Mouse (Mus musculus): ENCODE measurements around the gene Hoxa6. TPM values are rescaled to one million over a fixed set of nuclear protein-coding genes. Genes with fewer than 3 reads are reported as not detected.

The Hoxa6 gene
- total and polyA plus RNA-seq, 2 experiments, result not detected

- Histone ChIP-seq H3K27me3 (ENCODE audit: control insufficient read depth, insufficient read depth, low read length) (peaks cover 25% of the 10 kb centered on the region; the same call in 1 of the 2 replicates), H3K27ac (replicated peaks; ENCODE audit: insufficient read depth, low read depth, low read length) (peak overlapping the region; percentile 47), H3K4me1 (ENCODE audit: control insufficient read depth, insufficient read depth, low read length) (no peaks in the 10 kb centered on the region), H3K9ac (ENCODE audit: low read depth, low read length) (peak overlapping the region; percentile 61), H3K79me2 (ENCODE audit: control insufficient read depth, insufficient read depth, low read length) (no peaks in the 10 kb centered on the region), H3K4me3 (ENCODE audit: insufficient read depth, low read depth, low read length) (peak overlapping the region; percentile 69), H3K36me3 (ENCODE audit: control insufficient read depth, insufficient read depth, low read length) (no peaks in the 10 kb centered on the region)
- DNase-seq (ENCODE audit: extremely low read depth, low read depth, low spot score), result no peak
- TF ChIP-seq CTCF (IDR thresholded peaks at IDR 0.05; ENCODE audit: low read depth, low read length) (no peak), POLR2A (IDR thresholded peaks at IDR 0.05; ENCODE audit: extremely low read depth, insufficient read depth, low read length) (no peak)
- 7% methylated on average over 12 of the region's 12 CpGs for WGBS
Measured at GRCm38 (mm10) chr6:52159164-52159761, 49.3 kb downstream of the Hoxa6 start.

- Histone ChIP-seq H3K4me1 (ENCODE audit: control insufficient read depth, insufficient read depth, low read length) (no peaks in the 10 kb centered on the region), H3K36me3 (ENCODE audit: control insufficient read depth, insufficient read depth, low read length) (no peaks in the 10 kb centered on the region), H3K4me3 (ENCODE audit: insufficient read depth, low read depth, low read length) (peak within 1 kb of the TSS; percentile 69), H3K27me3 (ENCODE audit: control insufficient read depth, insufficient read depth, low read length) (peaks cover 21% of the 10 kb centered on the region; the same call in 1 of the 2 replicates), H3K9ac (ENCODE audit: low read depth, low read length) (peak within 1 kb of the TSS; percentile 61), H3K27ac (replicated peaks; ENCODE audit: insufficient read depth, low read depth, low read length) (peak within 1 kb of the TSS; percentile 47), H3K79me2 (ENCODE audit: control insufficient read depth, insufficient read depth, low read length) (no peaks in the 10 kb centered on the region)
- no peak for TF ChIP-seq CTCF (IDR thresholded peaks at IDR 0.05; ENCODE audit: low read depth, low read length)
- TF ChIP-seq POLR2A (IDR thresholded peaks at IDR 0.05; ENCODE audit: extremely low read depth, insufficient read depth, low read length), result 0 out of 2 replicates have a peak, but pooled peaks have one; percentile 29
- WGBS, result 2% methylated on average over 55 of the region's 55 CpGs
- no peak for DNase-seq (ENCODE audit: extremely low read depth, low read depth, low spot score)
Measured at GRCm38 (mm10) chr6:52158276-52159051, 50.1 kb downstream of the Hoxa6 start, which contains the start of gene Hoxa1. TSS of gene Hoxa1 (minus strand) at chr6:52158317.

DNA sequence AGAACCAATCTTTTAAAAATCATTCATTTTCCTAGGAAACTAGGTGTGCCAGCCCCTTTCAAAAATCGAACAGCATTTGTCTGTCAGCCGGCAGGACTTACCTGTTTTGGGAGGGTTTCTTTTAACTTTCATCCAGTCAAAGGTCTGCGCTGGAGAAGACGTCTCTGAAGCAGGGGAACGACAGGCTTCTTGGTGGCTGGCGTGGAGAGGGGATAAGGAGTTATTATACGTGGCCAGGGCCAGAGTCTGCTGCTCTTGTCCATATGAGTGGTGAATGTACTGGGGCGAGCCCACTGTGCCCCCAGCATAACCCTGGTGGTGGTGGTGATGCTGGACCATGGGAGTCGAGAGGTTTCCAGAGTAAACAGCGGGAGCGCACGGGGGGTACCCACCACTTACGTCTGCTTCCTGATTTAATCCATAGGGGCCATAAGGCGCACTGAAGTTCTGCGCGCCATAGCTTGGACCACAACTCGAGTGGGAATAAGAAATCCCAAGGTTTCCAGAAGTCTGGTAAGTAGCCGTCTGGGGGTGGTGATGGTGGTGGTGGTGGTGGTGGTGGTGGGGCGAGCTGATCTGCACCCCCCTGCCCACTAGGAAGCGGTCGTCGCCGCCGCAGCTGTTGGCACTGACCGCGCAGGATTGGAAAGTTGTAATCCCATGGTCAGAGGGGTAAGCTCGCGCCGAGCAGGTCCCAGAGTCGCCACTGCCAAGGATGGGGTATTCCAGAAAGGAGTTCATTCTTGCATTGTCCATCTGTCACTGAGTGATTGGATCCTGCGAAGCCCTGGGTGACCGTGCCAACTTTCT lies 50.9 kb downstream of the Hoxa6 start:
- Histone ChIP-seq H3K4me1 (ENCODE audit: control insufficient read depth, insufficient read depth, low read length) (no peaks in the 10 kb centered on the region), H3K4me3 (ENCODE audit: insufficient read depth, low read depth, low read length) (peak overlapping the region; percentile 69), H3K27ac (replicated peaks; ENCODE audit: insufficient read depth, low read depth, low read length) (no peak overlapping the region), H3K27me3 (ENCODE audit: control insufficient read depth, insufficient read depth, low read length) (peaks cover 18% of the 10 kb centered on the region; the same call in 1 of the 2 replicates), H3K36me3 (ENCODE audit: control insufficient read depth, insufficient read depth, low read length) (no peaks in the 10 kb centered on the region), H3K79me2 (ENCODE audit: control insufficient read depth, insufficient read depth, low read length) (no peaks in the 10 kb centered on the region), H3K9ac (ENCODE audit: low read depth, low read length) (peak overlapping the region; percentile 47)
- WGBS, result 7% methylated on average over 32 of the region's 32 CpGs
- no peak for TF ChIP-seq POLR2A (IDR thresholded peaks at IDR 0.05; ENCODE audit: extremely low read depth, insufficient read depth, low read length)
- TF ChIP-seq CTCF (IDR thresholded peaks at IDR 0.05; ENCODE audit: low read depth, low read length), result no peak
- DNase-seq (ENCODE audit: extremely low read depth, low read depth, low spot score), result no peak

- WGBS, result 14% methylated on average over 20 of the region's 20 CpGs
- Histone ChIP-seq H3K9ac (ENCODE audit: low read depth, low read length) (no peak overlapping the region), H3K4me3 (ENCODE audit: insufficient read depth, low read depth, low read length) (no peak overlapping the region), H3K27ac (replicated peaks; ENCODE audit: insufficient read depth, low read depth, low read length) (no peak overlapping the region), H3K36me3 (ENCODE audit: control insufficient read depth, insufficient read depth, low read length) (no peaks in the 10 kb centered on the region), H3K4me1 (ENCODE audit: control insufficient read depth, insufficient read depth, low read length) (no peaks in the 10 kb centered on the region), H3K79me2 (ENCODE audit: control insufficient read depth, insufficient read depth, low read length) (no peaks in the 10 kb centered on the region), H3K27me3 (ENCODE audit: control insufficient read depth, insufficient read depth, low read length) (peaks cover 18% of the 10 kb centered on the region; the same call in 1 of the 2 replicates)
- TF ChIP-seq CTCF (IDR thresholded peaks at IDR 0.05; ENCODE audit: low read depth, low read length) (no peak), POLR2A (IDR thresholded peaks at IDR 0.05; ENCODE audit: extremely low read depth, insufficient read depth, low read length) (no peak)
- DNase-seq (ENCODE audit: extremely low read depth, low read depth, low spot score), result no peak
Measured at GRCm38 (mm10) chr6:52156551-52157200, 51.8 kb downstream of the Hoxa6 start.

Other genes starting within 250 kb of the Hoxa6 start
- gene Skap2, start 196.2 kb downstream of the Hoxa6 start, total RNA-seq (2014; rRNA removed), result 12.8 and 15.6 TPM in 2 replicates
- 3.9 and 4.0 TPM in 2 replicates for gene Skap2, start 196.2 kb downstream of the Hoxa6 start, polyA plus RNA-seq (2012; rRNA removed)
- gene Hoxa1, start 50.4 kb downstream of the Hoxa6 start, total RNA-seq (2014; rRNA removed), result 0.13 TPM in 1 of 2 replicates, not detected in the other
- gene Hoxa1, start 50.4 kb downstream of the Hoxa6 start, polyA plus RNA-seq (2012; rRNA removed), result 0.10 and 0.18 TPM in 2 replicates
- 0.09 and 0.40 TPM in 2 replicates for gene Hoxa2, start 43.9 kb downstream of the Hoxa6 start, total RNA-seq (2014; rRNA removed)
- gene Hoxa2, start 43.9 kb downstream of the Hoxa6 start, polyA plus RNA-seq (2012; rRNA removed), result 0.27 and 0.34 TPM in 2 replicates
- gene 5730596B20Rik, start 31.2 kb downstream of the Hoxa6 start, total RNA-seq (2014; rRNA removed), result 0.09 TPM in 1 of 2 replicates, not detected in the other
- gene 5730596B20Rik, start 31.2 kb downstream of the Hoxa6 start, polyA plus RNA-seq (2012; rRNA removed), result 0.02 TPM in 2 replicates
- gene Hoxa4, start 17.0 kb downstream of the Hoxa6 start, total RNA-seq (2014; rRNA removed), result 0.28 TPM in 1 of 2 replicates, not detected in the other
- 0.23 and 0.39 TPM in 2 replicates for gene Hoxa4, start 17.0 kb downstream of the Hoxa6 start, polyA plus RNA-seq (2012; rRNA removed)
- gene Hoxa5, start 4.1 kb downstream of the Hoxa6 start, total RNA-seq (2014; rRNA removed), result 0.28 and 0.40 TPM in 2 replicates
- gene Hoxa5, start 4.1 kb downstream of the Hoxa6 start, polyA plus RNA-seq (2012; rRNA removed), result 0.10 and 0.16 TPM in 2 replicates
- 0.09 and 0.20 TPM in 2 replicates for gene Hoxa3, start 4.6 kb upstream of the Hoxa6 start, total RNA-seq (2014; rRNA removed)
- gene Hoxa3, start 4.6 kb upstream of the Hoxa6 start, polyA plus RNA-seq (2012; rRNA removed), result 0.20 and 0.42 TPM in 2 replicates
- gene Gm28308, start 4.6 kb upstream of the Hoxa6 start, total RNA-seq (2014; rRNA removed), result not detected in 2 replicates
- gene Gm28308, start 4.6 kb upstream of the Hoxa6 start, polyA plus RNA-seq (2012; rRNA removed), result not detected in 2 replicates
- 0.13 TPM in 1 of 2 replicates, not detected in the other for gene Hoxa7, start 13.1 kb upstream of the Hoxa6 start, total RNA-seq (2014; rRNA removed)
- 0.04 TPM in 1 of 2 replicates, not detected in the other for gene Hoxa7, start 13.1 kb upstream of the Hoxa6 start, polyA plus RNA-seq (2012; rRNA removed)
- not detected in 2 replicates for gene Hoxa9, start 22.4 kb upstream of the Hoxa6 start, total RNA-seq (2014; rRNA removed)
- 0.06 and 0.10 TPM in 2 replicates for gene Hoxa9, start 22.4 kb upstream of the Hoxa6 start, polyA plus RNA-seq (2012; rRNA removed)
- not detected in 2 replicates for gene Hoxa10, start 32.1 kb upstream of the Hoxa6 start, total RNA-seq (2014; rRNA removed)
- not detected in 2 replicates for gene Hoxa10, start 32.1 kb upstream of the Hoxa6 start, polyA plus RNA-seq (2012; rRNA removed)
- gene Hoxa11, start 37.1 kb upstream of the Hoxa6 start, total RNA-seq (2014; rRNA removed), result not detected in 2 replicates
- gene Hoxa11, start 37.1 kb upstream of the Hoxa6 start, polyA plus RNA-seq (2012; rRNA removed), result not detected in 2 replicates
- not detected in 2 replicates for gene Hoxa13, start 52.2 kb upstream of the Hoxa6 start, total RNA-seq (2014; rRNA removed)
- gene Hoxa13, start 52.2 kb upstream of the Hoxa6 start, polyA plus RNA-seq (2012; rRNA removed), result not detected in 2 replicates
- not detected in 2 replicates for gene Evx1, start 104.8 kb upstream of the Hoxa6 start, total RNA-seq (2014; rRNA removed)
- gene Evx1, start 104.8 kb upstream of the Hoxa6 start, polyA plus RNA-seq (2012; rRNA removed), result not detected in 2 replicates